Comparison of ENCODE assay signal across 10 mouse cellular contexts in the genomic region with DNA sequence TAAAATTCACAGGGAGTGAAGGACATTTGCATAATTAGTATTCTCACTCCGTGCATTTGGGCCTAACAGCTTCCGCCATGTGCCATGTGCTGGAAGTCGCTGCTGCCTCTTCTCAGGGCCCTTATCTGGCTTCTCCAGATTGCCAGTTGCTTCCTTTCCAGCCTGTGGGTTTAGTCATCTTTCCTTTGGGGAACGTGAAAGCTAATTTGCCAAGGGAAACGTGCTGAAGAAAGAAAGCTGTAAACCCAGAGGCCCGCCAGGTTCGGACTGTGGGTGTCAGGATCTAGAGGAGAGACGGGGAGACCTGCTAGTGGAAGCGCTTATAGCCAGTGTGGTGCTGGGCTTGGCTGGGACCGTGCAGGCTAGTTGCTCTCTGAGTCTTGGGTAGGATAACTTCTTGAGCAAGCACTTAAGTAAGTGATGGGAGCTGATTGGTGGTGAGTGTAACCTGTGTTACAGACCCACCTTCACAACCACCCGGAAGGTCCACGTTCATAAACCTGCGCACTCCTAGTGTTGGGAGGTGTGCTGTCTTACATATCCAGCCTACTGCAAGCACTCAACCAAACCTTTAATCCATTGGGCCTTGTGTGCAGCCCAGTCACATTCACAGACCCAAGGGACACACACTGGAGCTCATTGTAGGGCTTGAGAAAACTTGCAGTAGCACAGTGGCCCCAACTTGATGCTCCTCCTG. TPM values are rescaled to one million over a fixed set of nuclear protein-coding genes. Genes with fewer than 3 reads are reported as not detected.
A peak's percentile ranks its signal among the peaks of the same experiment; 100 is the strongest.
DNase-seq lines count a peak whose midpoint lies in the region; ATAC-seq and TF ChIP-seq lines count a peak whose summit lies in the region.
"Had no signal": no experiment of that assay in that cellular context is flagged by ENCODE, and none has a peak within 500 bp of the region (broad histone marks: within the 10 kb centered on the region; RNA-seq: fewer than 3 reads in every experiment).

No protein-coding gene starts in this region.

- peaks cover 14% of the 10 kb centered on the region for H3K4me1 ChIP-seq in forebrain, embryonic 13.5 days
- no peaks in the 10 kb centered on the region for H3K4me1 ChIP-seq in forebrain, embryonic 11.5 days (replicated peaks; ENCODE audit: control insufficient read depth, insufficient read depth, low read length)
- peaks cover 14% of the 10 kb centered on the region for H3K4me1 ChIP-seq in E14TG2a.4 (replicated peaks; ENCODE audit: low read depth, low read length)
- H3K4me1 ChIP-seq in forebrain, postnatal 0 days (ENCODE audit: insufficient read depth), result peaks cover 8% of the 10 kb centered on the region; the same call in 1 of the 2 replicates
- no peaks in the 10 kb centered on the region for H3K4me1 ChIP-seq in stomach, postnatal 0 days (replicated peaks; ENCODE audit: control insufficient read depth, insufficient read depth)

- peak; percentile 50 for ATAC-seq in forebrain, embryonic 13.5 days
- ATAC-seq in forebrain, embryonic 11.5 days (replicated peaks; ENCODE audit: low FRiP score), result no peak
- no peak; the same call in 1 of the 2 replicates for ATAC-seq in forebrain, postnatal 0 days
- ATAC-seq in stomach, postnatal 0 days (ENCODE audit: low FRiP score, low TSS enrichment), result no peak

- peaks cover 59% of the 10 kb centered on the region for H3K36me3 ChIP-seq in forebrain, embryonic 13.5 days (ENCODE audit: poor library complexity, severe bottlenecking)
- no peaks in the 10 kb centered on the region; the same call in 1 of the 2 replicates for H3K36me3 ChIP-seq in forebrain, embryonic 11.5 days (ENCODE audit: control insufficient read depth, insufficient read depth, low read length)
- peaks cover 15% of the 10 kb centered on the region for H3K36me3 ChIP-seq in E14TG2a.4 (ENCODE audit: insufficient read depth, low read length)
- peaks cover 63% of the 10 kb centered on the region for H3K36me3 ChIP-seq in forebrain, postnatal 0 days (ENCODE audit: insufficient read depth)
- H3K36me3 ChIP-seq in stomach, postnatal 0 days (ENCODE audit: control insufficient read depth, insufficient read depth, low read length), result no peaks in the 10 kb centered on the region

- TF ChIP-seq CTCF in E14TG2a.4 (conservative IDR thresholded peaks at IDR 0.05; ENCODE audit: low read length), result no peak
- TF ChIP-seq CTCF in forebrain, postnatal 0 days (IDR thresholded peaks at IDR 0.05; ENCODE audit: low read depth), result no peak
- TF ChIP-seq CTCF in stomach, postnatal 0 days (IDR thresholded peaks at IDR 0.05; ENCODE audit: low read depth), result no peak

- no peak overlapping the region for H3K4me2 ChIP-seq in forebrain, embryonic 13.5 days
- no peak overlapping the region for H3K4me2 ChIP-seq in forebrain, embryonic 11.5 days (ENCODE audit: low read depth, low read length, severe bottlenecking)
- no peak overlapping the region for H3K4me2 ChIP-seq in forebrain, postnatal 0 days (ENCODE audit: low read depth)
- H3K4me2 ChIP-seq in stomach, postnatal 0 days (replicated peaks; ENCODE audit: low read depth), result no peak overlapping the region

- peak overlapping the region; percentile 45; the same call in 1 of the 2 replicates for H3K27ac ChIP-seq in forebrain, embryonic 13.5 days
- no peak overlapping the region for H3K27ac ChIP-seq in forebrain, embryonic 11.5 days (ENCODE audit: low read depth, low read length)
- 0 out of 2 replicates have a peak overlapping the region, but pooled peaks have one; percentile 9 for H3K27ac ChIP-seq in forebrain, postnatal 0 days (ENCODE audit: low read depth, low read length)
- H3K27ac ChIP-seq in stomach, postnatal 0 days (replicated peaks), result no peak overlapping the region

- no peak for DNase-seq in forebrain, embryonic 11.5 days (ENCODE audit: low spot score)
- peak; percentile 40 for DNase-seq in forebrain, postnatal 0 days
- DNase-seq in liver, result peak; percentile 77
- DNase-seq in stomach, postnatal 0 days (ENCODE audit: low spot score), result no peak
- no peak for DNase-seq in spleen, adult 12 weeks (ENCODE audit: low spot score)
- no peak for DNase-seq in ovary, adult 18-20 months (ENCODE audit: low spot score)

- no peak overlapping the region for H3K9ac ChIP-seq in forebrain, embryonic 13.5 days
- no peak overlapping the region for H3K9ac ChIP-seq in forebrain, embryonic 11.5 days (ENCODE audit: low read length)
- no peak overlapping the region for H3K9ac ChIP-seq in forebrain, postnatal 0 days
- H3K9ac ChIP-seq in stomach, postnatal 0 days (ENCODE audit: low read length), result no peak overlapping the region

- TF ChIP-seq EP300 in stomach, postnatal 0 days (optimal IDR thresholded peaks at IDR 0.05), result no peak

- WGBS in forebrain, embryonic 13.5 days, result 68% methylated on average over 13 of the region's 13 CpGs
- WGBS in forebrain, embryonic 11.5 days, result 81% methylated on average over 13 of the region's 13 CpGs
- WGBS in forebrain, postnatal 0 days, result 60% methylated on average over 13 of the region's 13 CpGs
- 82% methylated on average over 13 of the region's 13 CpGs for WGBS in stomach, postnatal 0 days

- no peaks in the 10 kb centered on the region for H3K9me3 ChIP-seq in forebrain, embryonic 13.5 days (replicated peaks)
- no peaks in the 10 kb centered on the region for H3K9me3 ChIP-seq in forebrain, embryonic 11.5 days (ENCODE audit: control insufficient read depth, low read length)
- no peaks in the 10 kb centered on the region for H3K9me3 ChIP-seq in E14TG2a.4 (ENCODE audit: low read length)
- no peaks in the 10 kb centered on the region for H3K9me3 ChIP-seq in forebrain, postnatal 0 days (ENCODE audit: low read length)
- H3K9me3 ChIP-seq in stomach, postnatal 0 days (ENCODE audit: control insufficient read depth, low read length), result no peaks in the 10 kb centered on the region

- no peaks in the 10 kb centered on the region for H3K27me3 ChIP-seq in forebrain, embryonic 13.5 days
- no peaks in the 10 kb centered on the region for H3K27me3 ChIP-seq in forebrain, embryonic 11.5 days (ENCODE audit: control insufficient read depth, insufficient read depth, low read length)
- 0 out of 2 replicates have a peak, but pooled peaks cover 4% of the 10 kb centered on the region for H3K27me3 ChIP-seq in E14TG2a.4 (ENCODE audit: insufficient read depth, low read length)
- no peaks in the 10 kb centered on the region for H3K27me3 ChIP-seq in forebrain, postnatal 0 days (ENCODE audit: insufficient read depth, low read length)
- H3K27me3 ChIP-seq in stomach, postnatal 0 days (ENCODE audit: control insufficient read depth, insufficient read depth, low read length), result no peaks in the 10 kb centered on the region

- H3K4me3 ChIP-seq in forebrain, embryonic 13.5 days, result no peak overlapping the region
- H3K4me3 ChIP-seq in forebrain, embryonic 11.5 days (ENCODE audit: low read depth, low read length), result no peak overlapping the region
- H3K4me3 ChIP-seq in E14TG2a.4 (replicated peaks; ENCODE audit: low read length), result 0 out of 2 replicates have a peak overlapping the region, but pooled peaks have one; percentile 4
- H3K4me3 ChIP-seq in forebrain, postnatal 0 days (ENCODE audit: low read depth, low read length), result no peak overlapping the region
- no peak overlapping the region for H3K4me3 ChIP-seq in stomach, postnatal 0 days (ENCODE audit: low read depth, low read length)

RNA-seq across cellular contexts. Expression of gene BC051665, which starts 42.6 kb away (rescaled TPM):
- not detected in 2 replicates for polyA plus RNA-seq in forebrain, embryonic 13.5 days (2015; fragmentation: Nextera tagmentation; extraction: Ambion mirVana)
- polyA plus RNA-seq in forebrain, embryonic 11.5 days (2014; fragmentation: Nextera tagmentation; extraction: Ambion mirVana), result not detected in 2 replicates
- total RNA-seq in forebrain, postnatal 0 days (2014; rRNA removed), result not detected in 2 replicates
- polyA plus RNA-seq in forebrain, postnatal 0 days (2015; fragmentation: Nextera tagmentation; extraction: Ambion mirVana), result not detected in 2 replicates
- not detected in 2 replicates for polyA plus RNA-seq in stomach, postnatal 0 days (2015; fragmentation: Nextera tagmentation; extraction: Ambion mirVana)
- total RNA-seq: adrenal gland, postnatal 10 days; left cerebral cortex, postnatal 36 days had no signal

RNA-seq across cellular contexts. Expression of gene Ctsll3, which starts 59.1 kb away (rescaled TPM):
- not detected in 2 replicates for polyA plus RNA-seq in forebrain, embryonic 13.5 days (2015; fragmentation: Nextera tagmentation; extraction: Ambion mirVana)
- not detected in 2 replicates for polyA plus RNA-seq in forebrain, embryonic 11.5 days (2014; fragmentation: Nextera tagmentation; extraction: Ambion mirVana)
- total RNA-seq in forebrain, postnatal 0 days (2014; rRNA removed), result not detected in 2 replicates
- polyA plus RNA-seq in forebrain, postnatal 0 days (2015; fragmentation: Nextera tagmentation; extraction: Ambion mirVana), result not detected in 2 replicates
- polyA plus RNA-seq in stomach, postnatal 0 days (2015; fragmentation: Nextera tagmentation; extraction: Ambion mirVana), result 0.82 and 0.90 TPM in 2 replicates
- total RNA-seq: adrenal gland, postnatal 10 days; left cerebral cortex, postnatal 36 days had no signal

Comparison
In these comparisons a context has a peak if more than half of its experiments do, and no peak if none do; other contexts are left out.
1. H3K27ac ChIP-seq: peak in forebrain, embryonic 13.5 days (single experiment) and forebrain, postnatal 0 days (single experiment); none in forebrain, embryonic 11.5 days (single experiment) and stomach, postnatal 0 days (single experiment).
2. DNase-seq: peak in forebrain, postnatal 0 days (single experiment) and liver (single experiment); none in forebrain, embryonic 11.5 days (single experiment), stomach, postnatal 0 days (single experiment), spleen, adult 12 weeks (single experiment) and ovary, adult 18-20 months (single experiment).